Mouse (Mus musculus) E14TG2a.4 (cell line): ENCODE measurements around the gene Atf6.

Source experiments
- CTCF ChIP-seq: conservative IDR thresholded peaks from 2 replicates; pipeline ENCODE4 v1.5.1; 2014; ENCODE audit warnings: low read length
- POU5F1 ChIP-seq: IDR thresholded peaks from 2 replicates; pipeline ENCODE4 v1.6.1; 2014; ENCODE audit warnings: low read length, borderline replicate concordance

DNA sequence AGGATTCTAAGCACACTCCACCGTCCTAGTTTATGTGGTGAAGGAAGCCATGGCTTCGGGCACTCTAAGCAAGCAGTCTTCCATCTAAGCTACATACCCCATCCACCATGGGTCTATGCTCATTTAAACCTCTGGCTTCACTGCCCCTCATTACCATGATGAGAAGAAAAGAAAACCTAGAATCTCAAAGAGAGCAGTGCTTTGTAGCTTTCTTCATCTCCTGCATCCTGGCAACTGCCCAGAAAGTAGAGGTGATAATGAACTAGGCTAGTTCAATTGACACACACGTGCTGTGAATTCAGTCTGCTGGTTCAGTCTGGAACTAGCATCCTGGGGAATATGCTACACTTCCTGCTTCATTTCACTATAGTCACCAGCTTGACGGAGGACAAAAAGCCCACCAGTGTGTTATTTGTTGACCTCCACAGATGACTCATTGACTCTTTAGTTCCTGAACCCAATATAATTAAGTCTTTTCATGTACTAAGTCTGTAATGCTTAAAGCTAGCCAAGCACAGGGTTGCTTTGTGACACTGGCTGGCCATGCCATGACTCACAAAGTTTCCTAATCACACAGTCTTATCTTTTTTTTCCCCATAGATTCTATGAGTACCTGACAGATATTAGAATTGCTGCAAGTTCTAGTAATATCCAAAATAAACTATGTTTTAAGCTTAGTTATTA lies 162.5 kb downstream of the Atf6 start:
- TF ChIP-seq CTCF (no peak), POU5F1 (no peak)
